Mouse (Mus musculus) heart, embryonic 15.5 days (tissue): ENCODE data around the gene Lsamp. TPM values are rescaled to one million over a fixed set of nuclear protein-coding genes. Genes with fewer than 3 reads are reported as not detected.

Experiments used
- ATAC-seq: fragments of 200-750 bp; cut with Nextera tagmentation; replicated peaks from 2 replicates; pipeline ENCODE4 v1.8.0; 2017; ENCODE audit warnings: low read depth, moderate TSS enrichment; ENCODE audit not compliant: insufficient number of reproducible peaks, insufficient read depth, low FRiP score
- H3K27ac ChIP-seq: fragments of 300-500 bp; sonication (generic); 2 replicates; pipeline ENCODE4 v1.5.1; 2015; ENCODE audit warnings: mild to moderate bottlenecking, inconsistent platforms
- H3K27me3 ChIP-seq: fragments of 300-500 bp; sonication (generic); 2 replicates; pipeline ENCODE4 v1.6.1; 2015; ENCODE audit warnings: inconsistent platforms
- H3K36me3 ChIP-seq: fragments of 300-500 bp; sonication (generic); 2 replicates; pipeline ENCODE4 v1.6.1; 2015; ENCODE audit warnings: mild to moderate bottlenecking, inconsistent platforms
- H3K4me1 ChIP-seq: fragments of 300-500 bp; sonication (generic); replicated peaks from 2 replicates; pipeline ENCODE4 v1.6.1; 2015; ENCODE audit warnings: inconsistent platforms
- H3K4me2 ChIP-seq: fragments of 300-500 bp; sonication (generic); 2 replicates; pipeline ENCODE4 v1.6.1; 2015; ENCODE audit warnings: inconsistent platforms, mild to moderate bottlenecking, moderate library complexity
- H3K4me3 ChIP-seq: fragments of 300-500 bp; sonication (generic); 2 replicates; pipeline ENCODE4 v1.5.1; 2015; ENCODE audit warnings: mild to moderate bottlenecking, inconsistent platforms
- H3K9ac ChIP-seq: fragments of 300-500 bp; sonication (generic); 2 replicates; pipeline ENCODE4 v1.6.1; 2015; ENCODE audit warnings: mild to moderate bottlenecking, inconsistent platforms
- H3K9me3 ChIP-seq: fragments of 300-500 bp; sonication (generic); replicated peaks from 2 replicates; pipeline ENCODE4 v1.6.1; 2016; ENCODE audit warnings: inconsistent platforms
- WGBS: fragments of 180-500 bp; shearing (Covaris S2); methylation state at CpG from one replicate; pipeline ENCODE4 v1.1.7; 2015; ENCODE audit warnings: mixed read lengths; 5-methylcytosine and 5-hydroxymethylcytosine counted together
- polyA plus RNA-seq: library from polyadenylated mRNA; unstranded; fragments of >200 nt; fragmentation: Nextera tagmentation; extraction: Ambion mirVana; gene quantifications from 2 replicates; pipeline ENCODE4 v1.2.1, GENCODE M21; 2015

Gene Lsamp
- polyA plus RNA-seq = 1.7 and 1.8 TPM in 2 replicates

DNA sequence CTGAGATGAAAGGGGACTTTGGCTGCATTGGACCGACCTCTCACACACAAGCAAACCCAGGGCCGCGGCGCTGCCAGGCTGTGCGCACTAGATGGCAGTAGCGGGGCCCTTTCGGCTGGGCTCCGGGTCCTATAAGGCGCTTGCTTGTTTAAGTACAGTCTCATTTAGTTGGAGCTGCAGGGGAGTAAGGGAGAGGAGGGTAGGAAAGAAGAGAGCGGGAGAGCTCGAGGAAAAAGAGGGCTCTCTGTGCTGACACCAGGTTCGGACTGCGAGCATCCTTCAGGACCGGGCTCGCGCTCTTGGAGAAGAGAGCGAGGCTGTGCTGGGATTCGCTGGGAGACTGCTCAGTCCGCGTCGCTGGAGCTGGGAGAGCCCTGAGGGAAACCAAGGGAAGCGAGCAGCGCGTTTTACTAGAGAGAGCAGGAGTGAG is at the start of gene Lsamp:
Gene Lsamp (plus strand): TSS at position 157 of the 430 bp plus-strand sequence.
- 0 out of 2 replicates have a peak, but pooled peaks cover 4% of the 10 kb centered on the region for H3K27me3 ChIP-seq
- WGBS = under 1% methylated on average over 24 of the region's 24 CpGs
- H3K9me3 ChIP-seq = no peaks in the 10 kb centered on the region
- H3K4me3 ChIP-seq = peak within 1 kb of the TSS; percentile 54
- ATAC-seq = peak; percentile 58; the same call in 1 of the 2 replicates
- H3K4me2 ChIP-seq = peak within 1 kb of the TSS; percentile 95
- peak within 1 kb of the TSS; percentile 40 for H3K9ac ChIP-seq
- no peak within 1 kb of the TSS for H3K27ac ChIP-seq
- peaks cover 5% of the 10 kb centered on the region for H3K4me1 ChIP-seq
- H3K36me3 ChIP-seq = no peaks in the 10 kb centered on the region

DNA sequence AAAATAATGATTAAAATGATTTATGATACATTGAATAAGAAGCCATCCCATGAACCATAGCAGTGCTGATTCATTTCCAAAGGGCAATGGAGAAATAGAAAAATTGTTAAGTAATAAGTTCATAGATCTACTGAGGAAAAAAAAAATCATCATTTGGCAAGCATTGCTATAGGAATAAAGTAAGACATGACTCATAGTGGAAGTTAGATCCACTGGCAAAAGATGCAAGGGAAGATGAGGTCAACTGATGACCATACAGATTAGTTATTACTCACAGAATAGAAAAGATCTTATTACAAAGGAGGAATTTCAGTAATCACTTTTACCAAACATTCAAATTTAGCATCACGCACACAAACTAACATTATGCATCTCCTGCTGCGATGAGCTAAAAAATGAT is 26.5 kb upstream of the Lsamp start:
- no peaks in the 10 kb centered on the region for H3K9me3 ChIP-seq
- 83% methylated on average over 2 of the region's 2 CpGs for WGBS
- no peak overlapping the region for H3K9ac ChIP-seq
- H3K4me3 ChIP-seq = no peak overlapping the region
- H3K27me3 ChIP-seq = no peaks in the 10 kb centered on the region
- H3K36me3 ChIP-seq = no peaks in the 10 kb centered on the region
- H3K4me1 ChIP-seq = no peaks in the 10 kb centered on the region
- no peak for ATAC-seq
- no peak overlapping the region for H3K4me2 ChIP-seq
- no peak overlapping the region for H3K27ac ChIP-seq

DNA sequence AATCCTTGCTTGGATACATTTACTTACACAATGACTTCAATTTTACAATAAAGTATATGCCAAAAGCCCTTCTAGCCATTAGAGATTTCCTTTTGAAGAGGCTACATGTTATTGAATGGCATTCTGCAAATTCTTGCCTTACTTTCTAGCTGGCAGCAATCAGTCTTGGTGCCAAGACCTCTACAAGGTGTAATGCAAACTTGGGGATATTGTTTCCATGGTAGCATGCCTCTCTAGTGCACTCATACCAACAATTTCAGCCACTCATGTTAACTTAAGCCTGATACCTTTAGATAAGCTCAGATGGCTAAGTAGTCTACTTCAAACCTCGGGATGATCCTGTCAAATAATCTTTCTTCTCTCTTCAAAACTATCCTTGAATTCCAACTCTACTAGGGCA is 11.4 kb upstream of the Lsamp start:
- Histone ChIP-seq H3K9ac (no peak overlapping the region), H3K4me2 (no peak overlapping the region), H3K4me3 (no peak overlapping the region), H3K36me3 (no peaks in the 10 kb centered on the region), H3K27me3 (no peaks in the 10 kb centered on the region), H3K4me1 (no peaks in the 10 kb centered on the region), H3K9me3 (no peaks in the 10 kb centered on the region), H3K27ac (no peak overlapping the region)
- ATAC-seq = no peak
- WGBS = 55% methylated on average over 1 of the region's 1 CpGs

DNA sequence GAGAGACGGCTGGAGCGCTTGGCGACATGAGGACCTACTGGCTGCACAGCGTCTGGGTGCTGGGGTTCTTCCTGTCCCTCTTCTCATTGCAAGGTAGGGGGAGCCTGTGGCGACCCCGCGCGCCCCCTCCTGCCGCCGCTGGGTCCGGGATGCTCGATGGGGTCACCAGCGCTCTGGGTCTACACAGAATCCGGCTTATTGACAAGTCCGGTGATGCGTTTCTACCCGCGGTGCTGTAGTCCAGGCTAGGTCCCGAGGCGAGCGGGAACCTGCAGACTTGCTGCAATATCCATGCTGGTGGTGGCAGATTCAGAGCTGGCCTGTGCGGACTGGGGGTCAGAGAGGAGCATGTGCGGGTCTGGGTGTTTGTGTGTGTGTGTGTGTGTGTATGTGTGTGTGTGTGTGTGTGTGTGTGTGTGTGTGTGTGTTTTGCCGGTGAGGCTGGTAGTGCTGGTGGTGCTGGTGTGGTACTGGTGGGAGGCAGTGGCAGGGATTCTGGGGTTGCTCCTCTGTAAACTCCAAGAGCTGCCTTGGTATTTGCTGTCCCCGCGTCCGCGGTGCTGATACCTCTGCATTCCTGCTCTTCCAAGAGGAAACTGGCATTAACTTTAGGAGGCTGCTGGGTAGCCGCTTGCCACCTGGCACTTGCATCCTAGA is 602 bp downstream of the Lsamp start:
- no peak for ATAC-seq

DNA sequence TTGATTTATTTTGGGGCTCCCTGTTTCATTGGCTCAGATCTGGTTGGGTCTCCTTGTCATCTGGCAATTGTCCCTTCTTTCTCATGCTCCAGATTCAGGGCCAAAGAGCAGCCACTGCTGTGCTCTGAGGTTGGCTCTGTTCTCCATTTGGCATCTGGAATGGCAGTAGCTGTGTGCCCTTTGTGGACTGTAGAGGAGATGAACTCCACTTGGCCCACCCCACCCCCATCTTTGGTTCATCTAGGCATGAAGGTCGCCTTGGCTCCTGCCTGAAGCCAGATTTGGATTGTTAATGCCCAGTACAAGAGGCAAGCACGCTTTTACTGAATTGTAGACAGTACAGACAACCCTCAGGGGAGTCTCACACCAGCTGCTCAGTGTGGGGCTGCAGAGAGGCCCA is 4.3 kb downstream of the Lsamp start:
- Histone ChIP-seq H3K27me3 (0 out of 2 replicates have a peak, but pooled peaks cover 4% of the 10 kb centered on the region), H3K4me2 (no peak overlapping the region), H3K9ac (no peak overlapping the region), H3K4me1 (peaks cover 5% of the 10 kb centered on the region), H3K4me3 (no peak overlapping the region), H3K36me3 (no peaks in the 10 kb centered on the region), H3K27ac (no peak overlapping the region), H3K9me3 (no peaks in the 10 kb centered on the region)
- ATAC-seq = no peak
- 52% methylated on average over 2 of the region's 2 CpGs for WGBS

More for the DNA sequence above, 602 bp downstream of the Lsamp start:
- H3K9me3 ChIP-seq = no peaks in the 10 kb centered on the region
- peak overlapping the region; percentile 40 for H3K9ac ChIP-seq
- peak overlapping the region; percentile 54 for H3K4me3 ChIP-seq
- 0 out of 2 replicates have a peak, but pooled peaks cover 4% of the 10 kb centered on the region for H3K27me3 ChIP-seq
- H3K4me2 ChIP-seq = peak overlapping the region; percentile 95
- H3K36me3 ChIP-seq = no peaks in the 10 kb centered on the region
- H3K4me1 ChIP-seq = peaks cover 5% of the 10 kb centered on the region
- no peak overlapping the region for H3K27ac ChIP-seq
- WGBS = 2% methylated on average over 29 of the region's 29 CpGs

DNA sequence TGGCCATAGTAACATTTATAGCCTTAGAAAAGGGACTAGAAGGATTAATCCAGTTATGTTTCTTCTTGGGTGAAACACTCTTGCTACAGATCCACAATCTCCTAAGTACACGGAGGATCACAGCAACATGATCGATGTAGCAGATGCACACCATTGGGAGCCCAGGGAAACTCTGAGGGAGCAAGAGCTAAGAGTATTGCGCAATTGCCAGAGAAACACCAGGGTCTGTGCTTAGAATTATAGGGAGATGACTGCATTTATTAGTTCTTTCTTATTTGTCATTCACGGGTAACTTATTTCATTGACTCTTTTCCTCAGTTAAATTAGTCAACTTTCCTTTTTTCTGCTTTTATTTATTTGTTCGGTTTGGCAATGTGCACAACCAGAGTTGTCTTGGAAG is 10.7 kb downstream of the Lsamp start:
- Histone ChIP-seq H3K27me3 (no peaks in the 10 kb centered on the region), H3K9ac (no peak overlapping the region), H3K4me3 (no peak overlapping the region), H3K9me3 (no peaks in the 10 kb centered on the region), H3K36me3 (no peaks in the 10 kb centered on the region), H3K4me2 (no peak overlapping the region), H3K4me1 (no peaks in the 10 kb centered on the region), H3K27ac (no peak overlapping the region)
- no peak for ATAC-seq
- WGBS = 83% methylated on average over 5 of the region's 5 CpGs

DNA sequence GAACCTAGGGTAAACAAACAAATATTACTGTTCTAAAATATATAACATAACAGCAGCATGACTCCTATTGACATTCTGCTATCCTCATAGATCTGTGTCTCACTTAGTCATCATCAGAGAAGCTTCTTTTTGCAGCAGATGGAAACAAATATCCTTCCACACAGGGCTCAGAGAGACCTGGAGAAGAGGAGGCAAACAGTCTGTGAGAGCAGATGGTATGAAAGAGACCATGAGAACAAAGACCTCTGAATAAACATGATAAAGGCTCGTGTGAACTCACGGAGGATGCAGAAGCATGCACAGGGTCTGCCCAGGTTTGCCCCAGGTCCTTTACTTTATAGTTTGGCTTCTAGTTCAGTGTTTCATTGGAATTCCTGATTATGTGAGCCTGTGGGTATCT is 24.6 kb downstream of the Lsamp start:
- no peak for ATAC-seq
- no peaks in the 10 kb centered on the region for H3K27me3 ChIP-seq
- no peak overlapping the region for H3K4me3 ChIP-seq
- no peaks in the 10 kb centered on the region for H3K4me1 ChIP-seq
- no peak overlapping the region for H3K9ac ChIP-seq
- WGBS = 59% methylated on average over 2 of the region's 2 CpGs
- H3K4me2 ChIP-seq = no peak overlapping the region
- no peaks in the 10 kb centered on the region for H3K36me3 ChIP-seq
- H3K9me3 ChIP-seq = no peaks in the 10 kb centered on the region
- H3K27ac ChIP-seq = no peak overlapping the region

DNA sequence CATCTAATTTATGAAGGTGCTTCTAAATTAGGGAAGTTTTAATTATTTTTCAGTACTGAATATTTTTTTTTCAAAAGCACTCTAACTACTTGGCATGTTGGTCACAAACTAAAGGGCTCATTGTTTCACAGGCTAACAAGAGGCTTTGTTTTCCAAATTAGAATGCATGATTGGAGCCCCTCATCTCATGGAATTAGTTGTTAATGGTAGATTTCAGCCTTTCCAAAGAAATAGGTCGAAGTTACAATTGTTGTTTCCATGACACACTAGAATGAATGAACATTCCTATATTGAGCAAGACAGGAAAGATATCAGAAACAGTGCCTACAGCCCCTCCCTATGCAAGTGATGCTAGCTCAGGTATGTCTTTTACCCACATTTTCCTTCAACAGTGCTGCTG is 26.9 kb downstream of the Lsamp start:
- H3K9me3 ChIP-seq = no peaks in the 10 kb centered on the region

DNA sequence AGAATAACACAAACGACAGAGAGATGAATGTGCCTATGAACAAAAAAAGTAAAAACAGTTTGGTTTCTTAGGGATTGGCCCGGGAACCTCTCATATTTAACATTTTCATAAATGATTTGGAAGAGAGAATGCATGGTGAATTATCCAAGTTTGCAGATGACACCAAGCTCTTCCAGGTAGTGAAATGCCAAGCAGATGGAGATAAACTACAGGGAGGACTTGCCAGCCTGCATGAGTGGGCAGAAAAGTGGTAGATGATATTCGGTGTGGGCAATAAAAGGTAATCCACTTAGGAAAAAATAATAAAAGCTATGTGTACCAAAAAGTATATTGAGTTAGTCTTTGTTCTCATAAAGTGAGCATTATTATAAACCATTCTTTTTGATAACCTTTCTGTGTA is 38.5 kb downstream of the Lsamp start:
- Histone ChIP-seq H3K9me3 (no peaks in the 10 kb centered on the region), H3K4me2 (no peak overlapping the region), H3K27ac (no peak overlapping the region), H3K27me3 (no peaks in the 10 kb centered on the region), H3K36me3 (no peaks in the 10 kb centered on the region), H3K9ac (no peak overlapping the region), H3K4me1 (no peaks in the 10 kb centered on the region), H3K4me3 (no peak overlapping the region)
- no peak for ATAC-seq
- 75% methylated on average over 3 of the region's 3 CpGs for WGBS

More for the DNA sequence above, 26.9 kb downstream of the Lsamp start:
- no peak for ATAC-seq
- H3K36me3 ChIP-seq = no peaks in the 10 kb centered on the region
- H3K9ac ChIP-seq = no peak overlapping the region
- H3K27ac ChIP-seq = no peak overlapping the region
- no peak overlapping the region for H3K4me2 ChIP-seq
- H3K4me3 ChIP-seq = no peak overlapping the region
- 50% methylated on average over 1 of the region's 1 CpGs for WGBS
- no peaks in the 10 kb centered on the region for H3K4me1 ChIP-seq
- no peaks in the 10 kb centered on the region for H3K27me3 ChIP-seq

DNA sequence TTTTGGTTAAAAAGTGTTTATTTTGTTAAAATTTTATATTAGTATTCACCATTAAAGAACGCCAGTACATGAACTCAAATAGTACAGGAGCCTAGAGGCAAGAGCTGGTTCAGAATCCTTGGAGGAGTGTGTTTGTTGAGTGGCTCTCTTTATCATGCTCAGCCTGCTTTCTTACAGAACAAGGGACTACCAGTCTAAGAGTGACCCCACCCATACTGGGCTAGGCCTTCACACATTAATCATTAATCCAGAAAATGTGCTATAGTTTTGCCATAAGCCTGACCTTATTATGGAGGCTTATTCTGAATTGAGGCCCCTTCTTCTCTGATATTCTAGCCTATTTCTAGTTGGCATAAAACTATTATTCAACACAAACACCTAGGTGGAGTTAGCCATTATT is 52.6 kb downstream of the Lsamp start:
- no peak for ATAC-seq
- Histone ChIP-seq H3K4me3 (no peak overlapping the region), H3K27ac (no peak overlapping the region), H3K4me1 (no peaks in the 10 kb centered on the region), H3K4me2 (no peak overlapping the region), H3K9me3 (no peaks in the 10 kb centered on the region), H3K36me3 (no peaks in the 10 kb centered on the region), H3K9ac (no peak overlapping the region), H3K27me3 (no peaks in the 10 kb centered on the region)
- WGBS = 67% methylated on average over 1 of the region's 1 CpGs

DNA sequence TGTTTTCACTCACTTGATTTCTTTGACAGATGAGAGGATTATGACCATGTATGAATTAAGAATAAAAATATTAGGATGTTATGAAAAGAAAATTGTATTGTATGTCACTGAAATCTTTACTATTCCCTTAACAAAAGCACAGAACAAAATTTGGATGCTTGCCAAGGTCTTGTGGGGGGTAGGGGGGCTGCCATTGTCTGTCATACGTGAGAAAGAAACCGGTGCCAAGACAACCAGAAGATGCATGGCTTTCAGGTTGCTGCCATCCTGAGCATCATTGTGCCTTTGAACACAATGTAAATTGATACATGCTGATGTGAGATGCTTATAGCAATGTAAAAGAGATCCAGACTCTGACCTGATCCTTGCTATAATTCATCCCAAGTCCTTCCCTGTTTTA is 75.4 kb downstream of the Lsamp start:
- no peak overlapping the region for H3K4me2 ChIP-seq
- no peaks in the 10 kb centered on the region for H3K36me3 ChIP-seq
- no peak for ATAC-seq
- no peak overlapping the region for H3K9ac ChIP-seq
- H3K4me1 ChIP-seq = no peaks in the 10 kb centered on the region
- H3K4me3 ChIP-seq = no peak overlapping the region
- no peaks in the 10 kb centered on the region for H3K27me3 ChIP-seq
- H3K9me3 ChIP-seq = no peaks in the 10 kb centered on the region
- H3K27ac ChIP-seq = no peak overlapping the region
- 53% methylated on average over 2 of the region's 2 CpGs for WGBS

DNA sequence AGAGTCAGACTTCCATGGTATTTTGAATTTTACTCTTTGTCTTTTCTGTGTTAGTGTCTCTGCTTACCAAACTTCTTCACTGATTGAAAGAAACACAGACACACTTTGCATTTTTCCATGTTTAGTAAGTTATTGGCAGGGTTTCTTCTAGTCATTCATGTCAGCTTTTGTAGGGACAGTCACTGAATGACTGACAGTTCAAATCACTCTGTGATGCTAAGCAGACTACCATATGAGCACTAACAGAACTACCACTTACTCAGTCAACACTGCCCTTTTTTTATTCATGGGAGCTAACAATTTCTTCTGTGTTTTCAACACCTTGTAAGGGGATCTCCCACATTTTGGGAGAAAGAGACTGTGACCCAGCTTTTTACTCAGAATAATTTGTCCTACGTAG is 75.8 kb downstream of the Lsamp start:
- Histone ChIP-seq H3K36me3 (no peaks in the 10 kb centered on the region), H3K9ac (no peak overlapping the region), H3K27me3 (no peaks in the 10 kb centered on the region), H3K27ac (no peak overlapping the region), H3K4me1 (no peaks in the 10 kb centered on the region), H3K4me2 (no peak overlapping the region), H3K4me3 (no peak overlapping the region), H3K9me3 (no peaks in the 10 kb centered on the region)
- WGBS = 59% methylated on average over 1 of the region's 1 CpGs
- no peak for ATAC-seq
